Mouse (Mus musculus): ENCODE measurements around the gene Psmb9. TPM values are rescaled to one million over a fixed set of nuclear protein-coding genes. Genes with fewer than 3 reads are reported as not detected.

Gene Psmb9
- polyA plus RNA-seq, 1 experiment from 2014 or later, result 1.5 TPM

- Histone ChIP-seq H3K36me3 (no peaks in the 10 kb centered on the region), H3K4me1 (replicated peaks) (peaks cover 21% of the 10 kb centered on the region), H3K27ac (no peak within 1 kb of the TSS), H3K4me2 (no peak within 1 kb of the TSS), H3K27me3 (peaks cover 40% of the 10 kb centered on the region), H3K9ac (no peak within 1 kb of the TSS), H3K4me3 (no peak within 1 kb of the TSS), H3K9me3 (no peaks in the 10 kb centered on the region)
- 24% methylated on average over 7 of the region's 7 CpGs for WGBS
- ATAC-seq (ENCODE audit: low FRiP score), result no peak
Observed at GRCm38 (mm10) chr17:34143033-34143432, 44.5 kb downstream of the Psmb9 start, which contains the start of gene H2-DMb2. H2-DMb2 (plus strand) TSS chr17:34143307.

- 85% methylated on average over 7 of the region's 7 CpGs for whole genome bisulfite sequencing
- H3K4me2 ChIP-seq, result no peak overlapping the region
- ATAC-seq (ENCODE audit: low FRiP score), result no peak
- H3K4me3 ChIP-seq, result no peak overlapping the region
- H3K9me3 ChIP-seq, result no peaks in the 10 kb centered on the region
- no peaks in the 10 kb centered on the region for H3K36me3 ChIP-seq
- no peak overlapping the region for H3K27ac ChIP-seq
- peaks cover 21% of the 10 kb centered on the region for H3K4me1 ChIP-seq (replicated peaks)
- no peak overlapping the region for H3K9ac ChIP-seq
- peaks cover 45% of the 10 kb centered on the region for H3K27me3 ChIP-seq
Observed at GRCm38 (mm10) chr17:34142456-34143010, 45.0 kb downstream of the Psmb9 start.

DNA sequence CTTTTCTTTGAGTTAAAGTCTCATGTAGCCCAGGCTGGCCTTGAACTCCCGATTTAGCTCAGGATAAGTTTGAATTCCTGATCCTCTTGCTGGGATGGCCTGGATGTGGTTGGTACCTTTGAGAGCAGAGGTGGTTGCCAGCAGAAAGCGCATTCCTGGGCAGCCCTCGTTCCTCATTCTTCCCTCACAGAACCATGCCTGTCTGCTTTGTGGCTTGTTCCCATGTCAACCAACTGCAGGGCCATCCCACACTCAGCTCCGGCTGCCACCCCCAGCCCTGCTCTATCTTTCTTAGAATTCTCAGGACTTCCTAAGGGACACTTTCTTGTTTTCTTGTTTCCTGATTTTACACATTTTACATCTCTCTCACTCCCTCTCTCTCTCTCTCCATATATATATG is 46.1 kb downstream of the Psmb9 start:
- Histone ChIP-seq H3K36me3 (no peaks in the 10 kb centered on the region), H3K9me3 (no peaks in the 10 kb centered on the region), H3K27ac (no peak overlapping the region), H3K4me3 (no peak overlapping the region), H3K27me3 (peaks cover 56% of the 10 kb centered on the region), H3K4me1 (replicated peaks) (peaks cover 21% of the 10 kb centered on the region), H3K4me2 (no peak overlapping the region), H3K9ac (no peak overlapping the region)
- no peak for ATAC-seq (ENCODE audit: low FRiP score)
- 55% methylated on average over 4 of the region's 4 CpGs for whole genome bisulfite sequencing

DNA sequence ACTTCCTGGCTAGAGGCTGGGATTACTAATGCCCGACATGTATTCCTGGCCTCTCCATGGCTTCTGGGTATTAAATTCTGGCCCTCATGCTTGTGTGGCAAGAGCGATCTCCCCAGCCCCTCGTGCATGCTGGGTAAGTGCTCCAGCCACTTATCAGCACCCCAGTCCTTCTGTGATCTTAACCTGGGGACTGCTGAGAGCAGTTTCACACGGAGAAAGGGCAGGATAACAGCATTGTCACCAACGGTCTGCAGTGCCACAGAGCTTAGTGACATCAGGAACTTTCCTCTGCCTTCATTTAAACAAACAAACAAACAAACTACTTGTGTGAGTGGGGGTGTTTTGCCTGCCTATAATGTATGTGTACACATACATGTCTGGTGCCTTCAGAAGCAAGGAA is 47.3 kb downstream of the Psmb9 start:
- H3K36me3 ChIP-seq, result no peaks in the 10 kb centered on the region
- no peak overlapping the region for H3K4me3 ChIP-seq
- no peaks in the 10 kb centered on the region for H3K9me3 ChIP-seq
- peaks cover 60% of the 10 kb centered on the region for H3K27me3 ChIP-seq
- H3K9ac ChIP-seq, result no peak overlapping the region
- WGBS, result 14% methylated on average over 5 of the region's 5 CpGs
- H3K4me2 ChIP-seq, result no peak overlapping the region
- ATAC-seq (ENCODE audit: low FRiP score), result no peak
- no peak overlapping the region for H3K27ac ChIP-seq
- H3K4me1 ChIP-seq (replicated peaks), result peaks cover 24% of the 10 kb centered on the region

DNA sequence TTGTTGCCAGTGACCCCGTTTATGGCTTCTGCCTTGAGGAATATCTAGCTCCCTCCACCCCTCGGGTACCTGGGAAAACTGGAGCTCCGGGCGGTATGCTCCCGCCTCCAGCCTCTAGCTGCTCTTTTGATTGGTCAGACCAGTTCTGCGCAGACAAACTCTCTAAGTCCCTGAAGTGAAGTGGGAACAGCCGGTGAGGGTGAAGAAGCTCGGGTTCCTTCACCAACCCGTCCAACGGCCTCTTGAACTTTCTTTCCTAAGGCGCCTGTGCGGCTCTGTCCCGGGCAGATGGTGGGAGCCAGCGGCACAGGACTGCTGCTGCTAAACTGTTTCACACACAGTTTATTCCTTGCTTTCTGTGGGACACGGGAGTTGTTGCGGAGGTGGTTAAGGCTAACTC is 48.1 kb downstream of the Psmb9 start:
- peaks cover 60% of the 10 kb centered on the region for H3K27me3 ChIP-seq
- H3K4me3 ChIP-seq, result peak overlapping the region; percentile 17
- no peaks in the 10 kb centered on the region for H3K36me3 ChIP-seq
- H3K4me2 ChIP-seq, result peak overlapping the region; percentile 47
- no peak overlapping the region for H3K27ac ChIP-seq
- H3K9me3 ChIP-seq, result no peaks in the 10 kb centered on the region
- WGBS, result 2% methylated on average over 16 of the region's 16 CpGs
- H3K9ac ChIP-seq, result 0 out of 2 replicates have a peak overlapping the region, but pooled peaks have one; percentile 25
- no peak for ATAC-seq (ENCODE audit: low FRiP score)
- peaks cover 24% of the 10 kb centered on the region for H3K4me1 ChIP-seq (replicated peaks)

DNA sequence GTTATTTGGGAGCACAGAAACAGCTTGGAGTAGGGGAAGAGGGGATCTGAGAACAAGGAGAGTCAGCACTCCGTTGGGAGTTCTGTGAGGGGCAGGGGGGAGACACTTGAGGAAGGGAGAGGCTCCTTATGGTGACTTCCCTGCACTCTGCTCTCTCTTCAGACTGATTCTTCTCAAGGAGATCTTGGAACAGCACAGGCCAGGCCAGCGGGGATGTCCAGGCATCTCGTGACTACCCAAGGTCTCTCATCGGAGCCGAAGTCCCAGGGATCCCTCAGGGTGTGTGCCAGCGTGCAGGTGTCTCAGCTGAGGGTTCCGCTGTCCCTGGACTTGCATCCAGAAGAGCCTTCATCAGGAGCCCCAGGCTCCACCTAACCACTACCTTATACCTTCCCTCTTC is 48.9 kb downstream of the Psmb9 start:
- WGBS, result 74% methylated on average over 7 of the region's 7 CpGs
- Histone ChIP-seq H3K36me3 (no peaks in the 10 kb centered on the region), H3K4me2 (no peak overlapping the region), H3K9ac (0 out of 2 replicates have a peak overlapping the region, but pooled peaks have one; percentile 25), H3K4me3 (no peak overlapping the region), H3K27ac (no peak overlapping the region), H3K27me3 (peaks cover 60% of the 10 kb centered on the region), H3K4me1 (replicated peaks) (peaks cover 24% of the 10 kb centered on the region), H3K9me3 (no peaks in the 10 kb centered on the region)
- no peak for ATAC-seq (ENCODE audit: low FRiP score)

DNA sequence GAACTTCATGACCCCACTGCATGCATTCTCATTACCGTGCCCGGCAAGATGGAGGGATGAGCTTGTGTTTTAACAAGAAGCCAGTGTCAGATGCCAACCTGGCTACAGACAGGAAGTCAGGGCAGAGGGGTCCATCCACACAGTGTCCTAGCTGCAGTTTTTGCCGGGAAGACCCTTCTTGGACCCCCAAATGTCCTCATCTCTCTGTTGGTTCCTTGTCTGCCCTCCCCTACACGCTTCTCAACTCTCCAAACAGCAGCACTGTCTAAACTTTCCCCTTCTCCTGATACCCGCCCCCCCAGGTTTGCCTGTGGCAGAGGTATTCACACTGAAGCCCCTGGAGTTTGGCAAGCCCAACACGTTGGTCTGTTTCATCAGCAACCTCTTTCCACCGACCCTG is 50.0 kb downstream of the Psmb9 start:
- Histone ChIP-seq H3K4me1 (replicated peaks) (peaks cover 19% of the 10 kb centered on the region), H3K9me3 (no peaks in the 10 kb centered on the region), H3K27me3 (peaks cover 60% of the 10 kb centered on the region), H3K4me3 (no peak overlapping the region), H3K4me2 (no peak overlapping the region), H3K36me3 (no peaks in the 10 kb centered on the region), H3K9ac (no peak overlapping the region), H3K27ac (no peak overlapping the region)
- WGBS, result 72% methylated on average over 7 of the region's 7 CpGs
- no peak for ATAC-seq (ENCODE audit: low FRiP score)

GRCm38 (mm10) chr17:34135297-34136224 is 52.0 kb downstream of the Psmb9 start:
- Histone ChIP-seq H3K4me1 (replicated peaks) (peaks cover 19% of the 10 kb centered on the region), H3K27me3 (peaks cover 45% of the 10 kb centered on the region), H3K36me3 (no peaks in the 10 kb centered on the region), H3K27ac (no peak overlapping the region), H3K9me3 (no peaks in the 10 kb centered on the region), H3K4me3 (peak overlapping the region; percentile 38), H3K9ac (peak overlapping the region; percentile 58; the same call in 1 of the 2 replicates), H3K4me2 (peak overlapping the region; percentile 66)
- ATAC-seq (ENCODE audit: low FRiP score), result peak; percentile 97
- 9% methylated on average over 31 of the region's 31 CpGs for WGBS

- peaks cover 34% of the 10 kb centered on the region for H3K27me3 ChIP-seq
- ATAC-seq (ENCODE audit: low FRiP score), result no peak
- no peaks in the 10 kb centered on the region for H3K36me3 ChIP-seq
- peaks cover 11% of the 10 kb centered on the region for H3K4me1 ChIP-seq (replicated peaks)
- H3K9me3 ChIP-seq, result no peaks in the 10 kb centered on the region
- WGBS, result 94% methylated on average over 3 of the region's 3 CpGs
- H3K9ac ChIP-seq, result no peak overlapping the region
- no peak overlapping the region for H3K4me2 ChIP-seq
- no peak overlapping the region for H3K4me3 ChIP-seq
- no peak overlapping the region for H3K27ac ChIP-seq
Observed at GRCm38 (mm10) chr17:34134451-34134850, 53.1 kb downstream of the Psmb9 start.

- WGBS, result 82% methylated on average over 11 of the region's 11 CpGs
- Histone ChIP-seq H3K9ac (no peak overlapping the region), H3K4me2 (no peak overlapping the region), H3K27me3 (peaks cover 22% of the 10 kb centered on the region), H3K4me3 (no peak overlapping the region), H3K9me3 (no peaks in the 10 kb centered on the region), H3K36me3 (no peaks in the 10 kb centered on the region), H3K27ac (no peak overlapping the region), H3K4me1 (replicated peaks) (peaks cover 16% of the 10 kb centered on the region)
- ATAC-seq (ENCODE audit: low FRiP score), result no peak
Observed at GRCm38 (mm10) chr17:34133289-34133688, 54.3 kb downstream of the Psmb9 start.

Data from hindbrain, embryonic 13.5 days (tissue).